Mouse (Mus musculus) Patski (cell line): ENCODE data around the gene Ing1. TPM values are rescaled to one million over a fixed set of nuclear protein-coding genes. Genes with fewer than 3 reads are reported as not detected.

Source experiments
- ATAC-seq: fragments of 100-300 bp; one replicate; pipeline ENCODE4 v1.8.0; 2021
- CTCF ChIA-PET: fragments of 350-600 bp; sonication (Branson Sonifier 250); formaldehyde crosslinking; loops from one replicate; lab custom pipeline; 2022; ENCODE audit warnings: inconsistent platforms; lab: Charles Lee
- POLR2A ChIA-PET: fragments of 350-600 bp; sonication (Branson Sonifier 250); formaldehyde crosslinking; loops from one replicate; lab custom pipeline; 2022; ENCODE audit warnings: antibody characterized with exemption, inconsistent platforms; lab: Charles Lee
- DNase-seq: peaks from one replicate; pipeline ENCODE4 v3.0.0-alpha.2; 2011; ENCODE audit warnings: low read depth, low spot score
- H3K27me3 ChIP-seq: fragments of 371-371 bp; one replicate; pipeline ENCODE4 v1.5.1; 2021
- CTCF ChIP-seq: fragments of 100-300 bp; IDR thresholded peaks from one replicate; pipeline ENCODE4 v1.5.1; 2021
- in situ Hi-C: fragments of 300-500 bp; cut with MboI; formaldehyde crosslinking; loops from 3 replicates; pipeline ENCODE4 v1.11.1; 2018; ENCODE audit warnings: low pct_unique_long_range_greater_than_20kb, mixed read lengths
- polyA plus RNA-seq: library from polyadenylated mRNA; unstranded; gene quantifications from one replicate; pipeline ENCODE4 v1.2.3, GENCODE M21; 2021

Gene Ing1
- polyA plus RNA-seq, 1 experiment from 2014 or later = 71.3 TPM

DNA sequence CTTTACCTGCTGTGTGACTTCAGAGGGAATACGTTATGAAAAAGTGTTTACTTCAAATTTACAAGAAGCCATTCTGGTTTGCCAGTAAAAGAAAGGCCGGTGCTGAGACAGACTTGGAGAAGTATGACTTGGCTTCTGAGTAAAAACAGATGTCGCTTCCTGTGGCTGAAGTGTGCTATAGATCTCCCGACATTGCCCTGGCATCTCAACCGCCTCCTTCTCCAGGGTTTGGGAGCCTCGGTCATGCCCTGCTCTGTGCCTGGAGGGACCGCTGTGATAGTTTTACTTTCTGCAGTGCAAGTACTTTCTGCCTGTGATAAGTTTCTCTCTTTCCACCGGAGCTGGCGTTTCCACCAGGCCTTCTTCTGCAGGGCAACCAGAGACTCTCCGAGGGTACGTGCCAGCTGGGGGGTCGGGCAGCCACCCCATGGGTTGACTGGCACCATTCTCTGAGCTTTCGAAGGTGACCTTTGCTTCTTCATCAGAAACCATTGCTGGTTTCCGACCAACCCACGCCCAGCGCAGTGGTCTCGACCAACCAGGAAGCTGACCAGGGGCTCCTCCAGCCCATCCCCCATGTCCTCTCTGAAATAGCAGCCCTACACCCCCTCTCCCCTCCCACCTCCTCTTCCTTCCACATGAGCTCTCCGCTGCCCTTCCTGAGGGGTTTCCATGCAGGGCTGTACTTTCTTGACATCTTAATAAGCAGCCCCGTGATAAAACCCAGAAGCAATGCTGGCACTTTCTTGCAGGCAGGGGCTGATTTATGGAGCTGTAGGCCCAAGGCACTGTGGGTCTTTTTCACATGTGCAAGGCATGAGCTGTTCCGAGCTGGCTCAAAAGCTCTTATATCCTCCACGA is 30.4 kb downstream of the Ing1 start:
- ChIA-PET POLR2A (interaction anchor here (1.2 kb wide), 1 partner anchor 11 kb away, joined by 3 read pairs; no protein-coding TSS in a partner anchor), CTCF (interaction anchor here (1.1 to 1.6 kb wide), 4 partner anchors 8 to 15 kb away, joined by 3 to 6 read pairs (median 3); no protein-coding TSS in a partner anchor)
- in situ Hi-C loops = no loop called here
- ATAC-seq = no peak
- H3K27me3 ChIP-seq = no peaks in the 10 kb centered on the region
- no peak for TF ChIP-seq CTCF
- DNase-seq = no peak

DNA sequence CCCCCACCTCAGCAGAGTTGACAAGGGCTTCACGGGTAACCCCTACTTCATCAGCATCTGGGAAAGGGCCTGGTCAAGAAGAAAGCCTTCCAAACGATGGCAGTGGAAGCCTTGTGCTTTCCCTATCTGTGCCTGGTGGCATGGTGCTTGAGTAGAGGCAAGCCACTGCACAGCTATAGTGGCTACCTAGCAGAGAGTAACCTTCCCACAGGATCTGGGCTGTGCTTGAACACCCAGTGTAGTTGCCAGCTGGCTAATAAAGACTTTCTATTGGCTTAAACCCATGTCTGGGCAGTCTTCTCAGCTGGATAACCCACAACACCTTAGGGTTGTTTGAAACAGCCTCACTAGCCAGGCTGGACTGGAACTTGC is 31.0 kb downstream of the Ing1 start:
- in situ Hi-C loops = no loop called here
- CTCF ChIA-PET = interaction anchor here (1.1 to 1.6 kb wide), 4 partner anchors 9 to 15 kb away, joined by 3 to 6 read pairs (median 3); no protein-coding TSS in a partner anchor
- no peak for DNase-seq
- TF ChIP-seq CTCF = no peak
- H3K27me3 ChIP-seq = no peaks in the 10 kb centered on the region
- POLR2A ChIA-PET = interaction anchor here (1.2 kb wide), 1 partner anchor 11 kb away, joined by 3 read pairs; no protein-coding TSS in a partner anchor
- ATAC-seq = no peak

DNA sequence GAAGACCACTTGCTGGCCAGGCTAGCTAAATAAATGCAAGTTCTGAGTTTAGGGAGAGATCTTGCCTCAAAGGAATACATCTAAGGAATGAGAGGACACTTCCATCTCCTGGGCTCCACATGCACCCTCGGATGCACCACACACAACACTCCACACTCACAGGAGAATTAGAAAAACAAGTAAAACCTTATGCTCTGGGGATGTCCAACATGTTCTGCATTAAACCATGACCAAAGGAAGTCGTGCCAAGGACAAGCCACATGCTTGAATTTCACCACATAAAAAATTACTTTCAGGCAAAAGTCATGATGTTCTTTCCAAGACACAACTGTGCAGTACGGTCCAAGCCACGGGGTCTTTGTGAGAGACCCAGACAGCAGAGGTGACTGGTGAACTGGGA is 36.5 kb downstream of the Ing1 start:
- no peak for TF ChIP-seq CTCF
- in situ Hi-C loops = no loop called here
- no peak for DNase-seq
- ATAC-seq = no peak
- CTCF ChIA-PET = interaction anchor here (1.0 kb wide), 1 partner anchor 9 kb away, joined by 3 read pairs; no protein-coding TSS in a partner anchor
- H3K27me3 ChIP-seq = no peaks in the 10 kb centered on the region
- POLR2A ChIA-PET = no interaction called here

- ATAC-seq = no peak
- in situ Hi-C loops = no loop called here
- ChIA-PET CTCF (no interaction called here), POLR2A (no interaction called here)
- no peak for DNase-seq
- no peak for TF ChIP-seq CTCF
- H3K27me3 ChIP-seq = no peaks in the 10 kb centered on the region
Measured at GRCm38 (mm10) chr8:11592296-11592695, 36.9 kb downstream of the Ing1 start.

DNA sequence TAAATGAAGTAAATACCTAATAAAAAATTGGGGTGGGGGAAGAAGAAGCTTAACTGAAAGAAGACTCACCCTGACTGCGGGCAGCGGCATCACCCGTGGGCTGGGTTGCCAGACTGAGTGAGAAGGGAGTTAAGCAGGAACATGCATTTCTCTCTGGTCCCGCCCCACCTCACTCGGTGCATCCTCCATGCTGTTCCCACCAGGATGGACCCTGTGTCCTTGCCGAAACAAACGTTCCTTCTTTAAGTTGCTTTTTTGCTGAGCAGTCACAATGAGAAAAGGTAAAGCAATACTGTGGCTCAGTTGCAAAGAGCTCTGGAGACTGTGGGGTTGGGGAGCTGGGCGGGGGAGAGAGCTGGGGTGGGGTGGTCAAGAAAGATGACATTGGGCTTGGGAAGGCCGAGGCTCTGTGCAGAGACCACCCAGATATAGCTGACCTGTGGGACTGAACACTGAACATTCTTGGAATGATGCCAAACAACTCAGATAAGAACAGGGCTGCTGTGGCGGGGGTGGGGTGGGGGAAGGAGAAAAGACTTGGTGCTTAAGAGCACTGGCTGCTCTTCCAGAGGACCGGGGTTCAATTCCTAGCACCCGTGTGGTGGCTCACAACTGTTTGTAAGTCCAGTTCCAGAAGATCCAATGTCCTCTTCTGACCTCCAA is 38.0 kb downstream of the Ing1 start:
- ChIA-PET CTCF (no interaction called here), POLR2A (no interaction called here)
- no peak for DNase-seq
- TF ChIP-seq CTCF = no peak
- in situ Hi-C loops = no loop called here
- ATAC-seq = no peak
- no peaks in the 10 kb centered on the region for H3K27me3 ChIP-seq

- POLR2A ChIA-PET = no interaction called here
- in situ Hi-C loops = loop anchor here (5.0 kb wide), 1 partner anchor 38 kb away; no protein-coding TSS in a partner anchor
- CTCF ChIA-PET = interaction anchor here (1.0 kb wide), 2 partner anchors 15 kb away, joined by 3 to 6 read pairs; no protein-coding TSS in a partner anchor
- ATAC-seq = no peak
- no peak for DNase-seq
- no peak for TF ChIP-seq CTCF
- H3K27me3 ChIP-seq = no peaks in the 10 kb centered on the region
Measured at GRCm38 (mm10) chr8:11600301-11600951, 45.1 kb downstream of the Ing1 start.

DNA sequence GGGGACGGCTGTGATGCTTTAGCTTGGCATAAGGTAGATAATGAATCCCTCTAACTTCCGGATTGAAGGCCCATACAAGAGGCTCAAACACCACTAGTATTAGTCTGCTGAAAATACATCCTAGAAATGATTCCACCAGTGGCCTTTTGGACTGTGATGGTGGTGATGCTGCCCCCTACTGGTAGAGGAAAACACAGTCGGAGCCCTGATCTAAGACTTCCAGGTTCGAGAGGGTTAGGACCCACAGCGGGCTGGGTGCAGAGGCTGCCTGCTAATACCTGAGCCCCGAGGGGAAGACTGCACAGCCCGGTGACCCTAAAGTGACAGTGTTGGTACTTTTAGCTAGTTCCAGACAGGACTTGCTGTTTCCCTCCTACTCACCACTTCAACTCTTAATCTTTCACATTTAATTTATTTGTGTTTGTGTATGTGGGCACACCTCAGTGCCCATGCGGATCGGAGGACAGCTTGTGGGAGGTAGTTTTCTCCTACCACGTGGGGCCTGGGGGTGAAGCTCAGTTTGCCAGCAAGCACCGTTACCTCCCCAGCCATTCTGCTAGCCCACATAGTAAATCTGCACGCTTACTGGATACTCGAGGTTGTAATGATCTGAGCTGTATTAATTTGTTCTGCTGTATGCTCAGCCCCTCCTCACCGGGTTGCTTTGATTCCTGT is 46.8 kb downstream of the Ing1 start:
- ATAC-seq = peak; percentile 72
- peak; percentile 88 for TF ChIP-seq CTCF
- CTCF ChIA-PET = interaction anchor here (0.6 to 1.7 kb wide), 15 partner anchors 8 to 95 kb away, joined by 3 to 7 read pairs (median 4); no protein-coding TSS in a partner anchor
- in situ Hi-C loops = loop anchor here (5.0 kb wide), 1 partner anchor 40 kb away; no protein-coding TSS in a partner anchor
- DNase-seq = peak; percentile 28
- POLR2A ChIA-PET = interaction anchor here (1.7 kb wide), 1 partner anchor 10 kb away, joined by 8 read pairs; no protein-coding TSS in a partner anchor
- no peaks in the 10 kb centered on the region for H3K27me3 ChIP-seq

DNA sequence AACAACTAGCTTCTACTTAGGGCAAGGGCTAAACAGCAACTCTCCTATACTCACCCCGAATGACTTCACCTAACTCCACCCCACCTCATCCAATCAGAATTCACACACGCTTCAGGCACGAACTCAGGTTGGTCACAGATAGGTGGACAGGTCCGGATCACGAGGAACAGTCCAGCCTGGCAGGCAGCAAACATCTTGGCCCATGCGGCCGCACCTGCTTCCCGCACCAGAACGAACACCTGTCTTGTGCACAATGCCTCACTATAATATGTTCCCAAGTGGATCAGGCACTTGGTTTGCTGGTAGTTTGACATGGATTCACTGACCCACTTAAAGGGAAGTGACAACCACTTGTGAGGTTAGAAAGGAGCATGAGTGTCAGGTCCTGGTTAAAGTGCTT is 53.5 kb downstream of the Ing1 start:
- DNase-seq (no peak), ATAC-seq (no peak)
- CTCF ChIA-PET = no interaction called here
- TF ChIP-seq CTCF = no peak
- POLR2A ChIA-PET = no interaction called here
- no peaks in the 10 kb centered on the region for H3K27me3 ChIP-seq
- in situ Hi-C loops = no loop called here

Other genes starting within 250 kb of the Ing1 start
- gene Col4a2, start 242.8 kb upstream of the Ing1 start, polyA plus RNA-seq = 206 TPM
- 336 TPM for gene Col4a1, start 242.7 kb upstream of the Ing1 start, polyA plus RNA-seq
- gene Rab20, start 76.9 kb upstream of the Ing1 start, polyA plus RNA-seq = 70.7 TPM
- gene Naxd, start 58.1 kb upstream of the Ing1 start, polyA plus RNA-seq = 108 TPM
- 46.2 TPM for gene Cars2, start 4.8 kb upstream of the Ing1 start, polyA plus RNA-seq
- gene Ankrd10, start 80.2 kb downstream of the Ing1 start, polyA plus RNA-seq = 78.7 TPM
- gene 1700016D06Rik, start 145.5 kb downstream of the Ing1 start, polyA plus RNA-seq = not detected
- 53.7 TPM for gene Arhgef7, start 172.2 kb downstream of the Ing1 start, polyA plus RNA-seq